ENCODE assay signal across 10 mouse cellular contexts in genomic region chr14:121316631-121317311, GRCm38 (mm10).
DNase-seq lines count a peak whose midpoint lies in the region; ATAC-seq lines count a peak whose summit lies in the region.
"Had no signal": no experiment of that assay in that cellular context is flagged by ENCODE, and none has a peak within 500 bp of the region (broad histone marks: within the 10 kb centered on the region; RNA-seq: fewer than 3 reads in every experiment).

No protein-coding gene starts in this region.

- H3K4me3 ChIP-seq in liver, embryonic 11.5 days (ENCODE audit: low read depth, low read length), result no peak overlapping the region
- H3K4me3 ChIP-seq in embryonic facial prominence, embryonic 12.5 days, result no peak overlapping the region
- no peak overlapping the region for H3K4me3 ChIP-seq in limb, embryonic 15.5 days
- H3K4me3 ChIP-seq: stomach, embryonic 15.5 days had no signal

- WGBS in liver, embryonic 11.5 days, result 69% methylated on average over 13 of the region's 13 CpGs
- WGBS in embryonic facial prominence, embryonic 12.5 days, result 63% methylated on average over 13 of the region's 13 CpGs
- 50% methylated on average over 13 of the region's 13 CpGs for WGBS in limb, embryonic 15.5 days

- H3K36me3 ChIP-seq in liver, embryonic 11.5 days (ENCODE audit: control insufficient read depth, insufficient read depth, low read length), result no peaks in the 10 kb centered on the region
- H3K36me3 ChIP-seq in embryonic facial prominence, embryonic 12.5 days, result no peaks in the 10 kb centered on the region
- H3K36me3 ChIP-seq in limb, embryonic 15.5 days, result no peaks in the 10 kb centered on the region
- H3K36me3 ChIP-seq: stomach, embryonic 15.5 days had no signal

- H3K27ac ChIP-seq in liver, embryonic 11.5 days (ENCODE audit: low read depth, low read length), result 0 out of 2 replicates have a peak overlapping the region, but pooled peaks have one; percentile 13
- 0 out of 2 replicates have a peak overlapping the region, but pooled peaks have one; percentile 37 for H3K27ac ChIP-seq in embryonic facial prominence, embryonic 12.5 days
- peak overlapping the region; percentile 50; the same call in 1 of the 2 replicates for H3K27ac ChIP-seq in limb, embryonic 15.5 days
- H3K27ac ChIP-seq: stomach, embryonic 15.5 days had no signal

- ATAC-seq in liver, embryonic 11.5 days (replicated peaks; ENCODE audit: low FRiP score), result no peak
- 0 out of 2 replicates have a peak, but pooled peaks have one; percentile 8 for ATAC-seq in embryonic facial prominence, embryonic 12.5 days (ENCODE audit: insufficient number of reproducible peaks, insufficient read depth, low FRiP score, low TSS enrichment)
- ATAC-seq in limb, embryonic 15.5 days (ENCODE audit: insufficient number of reproducible peaks, low FRiP score, low TSS enrichment, low read depth), result 0 out of 2 replicates have a peak, but pooled peaks have one; percentile 18
- ATAC-seq: intestine, postnatal 0 days had no signal

- no peaks in the 10 kb centered on the region for H3K9me3 ChIP-seq in liver, embryonic 11.5 days (ENCODE audit: control insufficient read depth, low read length)
- no peaks in the 10 kb centered on the region for H3K9me3 ChIP-seq in embryonic facial prominence, embryonic 12.5 days
- H3K9me3 ChIP-seq in limb, embryonic 15.5 days, result no peaks in the 10 kb centered on the region
- H3K9me3 ChIP-seq: stomach, embryonic 15.5 days had no signal

- H3K27me3 ChIP-seq in liver, embryonic 11.5 days (replicated peaks; ENCODE audit: control insufficient read depth, insufficient read depth, low read length), result no peaks in the 10 kb centered on the region
- H3K27me3 ChIP-seq in embryonic facial prominence, embryonic 12.5 days, result no peaks in the 10 kb centered on the region
- no peaks in the 10 kb centered on the region for H3K27me3 ChIP-seq in limb, embryonic 15.5 days
- H3K27me3 ChIP-seq: stomach, embryonic 15.5 days had no signal

- H3K4me1 ChIP-seq in liver, embryonic 11.5 days (replicated peaks; ENCODE audit: control insufficient read depth, insufficient read depth, low read length), result peaks cover 29% of the 10 kb centered on the region
- peaks cover 40% of the 10 kb centered on the region for H3K4me1 ChIP-seq in embryonic facial prominence, embryonic 12.5 days
- H3K4me1 ChIP-seq in limb, embryonic 15.5 days, result peaks cover 43% of the 10 kb centered on the region

- no peak overlapping the region for H3K4me2 ChIP-seq in liver, embryonic 11.5 days
- H3K4me2 ChIP-seq in embryonic facial prominence, embryonic 12.5 days (replicated peaks), result no peak overlapping the region
- no peak overlapping the region for H3K4me2 ChIP-seq in limb, embryonic 15.5 days
- H3K4me2 ChIP-seq: stomach, embryonic 15.5 days had no signal

- peak; percentile 29 for DNase-seq in gastrocnemius, postnatal 25 days
- no peak for DNase-seq in gastrocnemius, adult 18-20 months (ENCODE audit: low spot score)
- DNase-seq in liver, embryonic 11.5 days (ENCODE audit: low spot score), result no peak
- no peak for DNase-seq in liver
- no peak for DNase-seq in thymus, postnatal 25 days
- DNase-seq in spleen, adult 18-20 months, result no peak

- H3K9ac ChIP-seq in liver, embryonic 11.5 days (ENCODE audit: low read depth, low read length), result no peak overlapping the region
- no peak overlapping the region for H3K9ac ChIP-seq in embryonic facial prominence, embryonic 12.5 days
- no peak overlapping the region for H3K9ac ChIP-seq in limb, embryonic 15.5 days
- H3K9ac ChIP-seq: stomach, embryonic 15.5 days had no signal
